Mouse (Mus musculus) heart, adult 2 months (tissue): ENCODE data around the gene Trmu. TPM values are rescaled to one million over a fixed set of nuclear protein-coding genes. Genes with fewer than 3 reads are reported as not detected.
A peak's percentile ranks its signal among the peaks of the same experiment; 100 is the strongest.

Experiments
- DNase-seq, 2 experiments: peaks; one replicate each; pipeline ENCODE4 v3.0.0; 2021
- H3K27ac ChIP-seq: fragments of 200-600 bp; 2 replicates; pipeline ENCODE4 v1.8.1; 2022
- H3K27me3 ChIP-seq: fragments of 200-500 bp; 2 replicates; pipeline ENCODE4 v1.6.1; 2012; ENCODE audit warnings: mild to moderate bottlenecking, low read length, inconsistent platforms, mixed read lengths; ENCODE audit not compliant: control insufficient read depth, insufficient read depth
- H3K36me3 ChIP-seq: fragments of 200-500 bp; 2 replicates; pipeline ENCODE4 v1.6.1; 2012; ENCODE audit warnings: low read length, inconsistent platforms; ENCODE audit not compliant: control insufficient read depth, insufficient read depth
- H3K4me1 ChIP-seq: fragments of 200-500 bp; 2 replicates; pipeline ENCODE4 v1.6.1; 2011; ENCODE audit warnings: low read length; ENCODE audit not compliant: control insufficient read depth, insufficient read depth
- H3K4me3 ChIP-seq: fragments of 200-600 bp; 2 replicates; pipeline ENCODE4 v1.8.1; 2022
- H3K79me2 ChIP-seq: fragments of 200-500 bp; replicated peaks from 2 replicates; pipeline ENCODE4 v1.6.1; 2012; ENCODE audit warnings: mild to moderate bottlenecking, inconsistent platforms, low read length, moderate library complexity, mixed read lengths; ENCODE audit not compliant: control insufficient read depth, insufficient read depth
- H3K9ac ChIP-seq: fragments of 200-500 bp; 2 replicates; pipeline ENCODE4 v1.6.1; 2012; ENCODE audit warnings: low read depth, mild to moderate bottlenecking, control low read depth, inconsistent platforms, low read length, mixed read lengths
- CTCF ChIP-seq: fragments of 200-600 bp; IDR thresholded peaks from 2 replicates; pipeline ENCODE4 v1.8.1; 2022; ENCODE audit warnings: antibody characterized with exemption, mild to moderate bottlenecking, moderate library complexity
- EP300 ChIP-seq: fragments of 200-500 bp; IDR thresholded peaks from 2 replicates; pipeline ENCODE4 v1.6.1; 2011; ENCODE audit warnings: low read depth, low read length, control low read depth; ENCODE audit not compliant: insufficient read depth
- POLR2A ChIP-seq: fragments of 200-500 bp; IDR thresholded peaks from 2 replicates; pipeline ENCODE4 v1.6.1; 2011; ENCODE audit warnings: mild to moderate bottlenecking, low read depth, low read length, control low read depth; ENCODE audit not compliant: insufficient read depth
- WGBS: fragments of 180-500 bp; shearing (Covaris S2); methylation state at CpG from one replicate; pipeline ENCODE4 v1.1.7; 2018; 5-methylcytosine and 5-hydroxymethylcytosine counted together
- intact Hi-C: fragments of 180-260 bp; cut with DNase I; formaldehyde crosslinking; loops from one replicate; pipeline ENCODE4 v1.15.1; 2025
- polyA plus RNA-seq: library from polyadenylated mRNA; depleted of rRNA; stranded (reverse); fragments of >200 nt; gene quantifications from 2 replicates; pipeline ENCODE4 v1.2.3, GENCODE M21; 2012
- total RNA-seq, 2 experiments: library from RNA; stranded (reverse); gene quantifications; 2 replicates each; pipeline ENCODE4 v1.2.3; 2021

Gene Trmu
- total and polyA plus RNA-seq, 3 experiments, result 15.7 to 23.5 (median 15.9) TPM

DNA sequence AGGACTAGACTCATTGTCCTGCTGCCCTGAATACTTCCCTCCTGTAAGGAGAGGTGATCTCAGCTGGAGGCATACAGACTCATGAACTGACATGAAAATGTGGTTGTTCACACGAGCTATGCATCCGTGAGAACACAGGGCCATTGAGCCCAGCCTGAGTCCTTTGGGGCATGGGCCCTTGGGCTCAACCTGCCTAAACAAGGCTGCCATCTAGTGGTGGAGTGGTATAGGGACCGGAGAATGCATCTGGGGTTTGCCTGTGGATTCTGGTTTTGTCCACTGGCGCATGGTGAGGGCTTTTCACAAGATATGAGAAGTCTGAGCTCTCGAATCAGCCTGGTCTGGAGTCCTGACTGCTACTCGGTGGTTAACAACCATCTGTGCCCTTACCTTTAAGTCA is 11.4 kb upstream of the Trmu start:
- Histone ChIP-seq H3K27ac (no peak overlapping the region), H3K36me3 (no peaks in the 10 kb centered on the region), H3K79me2 (no peaks in the 10 kb centered on the region), H3K4me1 (no peaks in the 10 kb centered on the region), H3K4me3 (no peak overlapping the region), H3K27me3 (no peaks in the 10 kb centered on the region), H3K9ac (no peak overlapping the region)
- 40% methylated on average over 6 of the region's 6 CpGs for WGBS
- intact Hi-C loops, result loop anchor here (1.0 to 5.0 kb wide), 3 partner anchors 151 to 270 kb away; no protein-coding TSS in a partner anchor
- DNase-seq, result peak; percentile 64 to 69
- TF ChIP-seq EP300, result peak; percentile 87; the same call in 1 of the 2 replicates
- peak; percentile 98 for TF ChIP-seq CTCF
- no peak for TF ChIP-seq POLR2A

GRCm38 (mm10) chr15:85877336-85877735 is 1.8 kb upstream of the Trmu start:
- WGBS, result 96% methylated on average over 7 of the region's 7 CpGs
- intact Hi-C loops, result no loop called here
- H3K4me1 ChIP-seq, result peaks cover 3% of the 10 kb centered on the region; the same call in 1 of the 2 replicates
- no peaks in the 10 kb centered on the region for H3K79me2 ChIP-seq
- no peaks in the 10 kb centered on the region for H3K27me3 ChIP-seq
- H3K9ac ChIP-seq, result no peak overlapping the region
- no peak overlapping the region for H3K27ac ChIP-seq
- H3K4me3 ChIP-seq, result no peak overlapping the region
- TF ChIP-seq CTCF, result no peak
- no peak for TF ChIP-seq POLR2A
- no peak for TF ChIP-seq EP300
- no peaks in the 10 kb centered on the region for H3K36me3 ChIP-seq
- no peak for DNase-seq

GRCm38 (mm10) chr15:85879498-85879895 is 385 bp downstream of the Trmu start:
- Histone ChIP-seq H3K27me3 (no peaks in the 10 kb centered on the region), H3K4me3 (peak overlapping the region; percentile 92), H3K79me2 (no peaks in the 10 kb centered on the region), H3K9ac (peak overlapping the region; percentile 93), H3K4me1 (peaks cover 3% of the 10 kb centered on the region; the same call in 1 of the 2 replicates), H3K27ac (peak overlapping the region; percentile 94), H3K36me3 (no peaks in the 10 kb centered on the region)
- TF ChIP-seq POLR2A (no peak), CTCF (no peak), EP300 (no peak)
- 1% methylated on average over 18 of the region's 18 CpGs for WGBS
- intact Hi-C loops, result loop anchor here (2.0 kb wide), 2 partner anchors 19 to 69 kb away; partner anchors contain the start of gene Cdpf1
- no peak for DNase-seq

GRCm38 (mm10) chr15:85885606-85886005 is 6.5 kb downstream of the Trmu start:
- TF ChIP-seq CTCF, result no peak
- TF ChIP-seq EP300, result no peak
- TF ChIP-seq POLR2A, result no peak
- Histone ChIP-seq H3K4me1 (no peaks in the 10 kb centered on the region), H3K9ac (no peak overlapping the region), H3K36me3 (no peaks in the 10 kb centered on the region), H3K27me3 (no peaks in the 10 kb centered on the region), H3K27ac (no peak overlapping the region), H3K4me3 (no peak overlapping the region), H3K79me2 (no peaks in the 10 kb centered on the region)
- no peak for DNase-seq
- intact Hi-C loops, result no loop called here
- 54% methylated on average over 5 of the region's 5 CpGs for WGBS

DNA sequence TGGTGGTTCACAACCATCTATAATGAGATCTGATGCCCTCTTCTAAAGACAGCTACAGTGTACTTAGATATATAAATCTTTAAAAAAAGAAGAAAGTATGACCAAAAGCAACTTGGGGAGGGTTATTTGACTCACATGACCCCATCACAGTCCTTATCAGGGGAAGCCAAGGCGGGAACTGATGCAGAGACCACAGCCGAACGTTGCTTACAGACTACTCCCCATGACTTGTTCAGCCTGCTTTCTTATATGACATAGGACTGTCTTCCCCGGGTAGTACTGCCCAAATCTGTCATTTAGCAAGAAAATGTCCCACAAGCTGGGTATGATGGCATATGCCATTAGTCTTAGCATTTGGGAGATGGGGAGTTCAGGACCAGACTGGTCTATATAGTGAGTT is 10.1 kb downstream of the Trmu start:
- H3K27me3 ChIP-seq, result no peaks in the 10 kb centered on the region
- no peak overlapping the region for H3K4me3 ChIP-seq
- no peaks in the 10 kb centered on the region for H3K79me2 ChIP-seq
- H3K4me1 ChIP-seq, result no peaks in the 10 kb centered on the region
- TF ChIP-seq POLR2A, result no peak
- no peak for TF ChIP-seq CTCF
- no peak for TF ChIP-seq EP300
- DNase-seq, result no peak
- H3K36me3 ChIP-seq, result no peaks in the 10 kb centered on the region
- intact Hi-C loops, result no loop called here
- 78% methylated on average over 4 of the region's 4 CpGs for WGBS
- H3K27ac ChIP-seq, result no peak overlapping the region
- no peak overlapping the region for H3K9ac ChIP-seq

DNA sequence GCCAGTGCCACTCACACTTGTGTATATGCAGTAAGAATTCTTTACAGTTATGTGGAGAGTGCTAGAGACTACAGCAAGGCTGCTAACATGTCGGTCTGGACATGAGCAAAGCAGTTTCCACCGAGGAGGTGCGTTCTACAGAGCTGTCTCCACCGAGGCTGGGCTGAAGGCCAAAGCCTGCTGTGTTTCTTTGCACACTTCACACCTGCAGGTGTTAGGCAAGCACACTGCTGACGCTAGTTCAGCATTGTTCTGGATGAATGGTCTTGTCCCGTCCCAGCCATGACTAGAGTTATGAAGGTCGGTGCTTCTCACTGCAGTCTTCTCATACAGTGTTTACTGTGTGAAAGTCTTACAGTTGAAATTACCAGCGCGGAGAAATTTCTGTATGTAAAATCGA is 12.9 kb downstream of the Trmu start:
- no peak for TF ChIP-seq POLR2A
- no peak for TF ChIP-seq EP300
- no peak for TF ChIP-seq CTCF
- Histone ChIP-seq H3K27ac (no peak overlapping the region), H3K79me2 (no peaks in the 10 kb centered on the region), H3K27me3 (no peaks in the 10 kb centered on the region), H3K36me3 (no peaks in the 10 kb centered on the region), H3K9ac (no peak overlapping the region), H3K4me1 (no peaks in the 10 kb centered on the region), H3K4me3 (no peak overlapping the region)
- 78% methylated on average over 10 of the region's 10 CpGs for WGBS
- no peak for DNase-seq
- intact Hi-C loops, result no loop called here
